Mouse (Mus musculus): Measurements from ENCODE around the gene Plcl2. TPM values are rescaled to one million over a fixed set of nuclear protein-coding genes. Genes with fewer than 3 reads are reported as not detected.

Gene Plcl2
- polyA plus RNA-seq, 1 experiment, result 11.5 TPM

- 26% methylated on average over 2 of the region's 2 CpGs for WGBS
- no peak for TF ChIP-seq POLR2A (IDR thresholded peaks at IDR 0.05; ENCODE audit: low read depth, low read length)
- TF ChIP-seq CTCF (IDR thresholded peaks at IDR 0.05; ENCODE audit: extremely low read depth, insufficient read depth, insufficient read length, insufficient replicate concordance), result no peak
- no peaks in the 10 kb centered on the region for H3K27me3 ChIP-seq (ENCODE audit: control insufficient read depth, insufficient read depth, low read length)
- DNase-seq (ENCODE audit: low read depth in 1 of 2, low spot score in 2 of 2), result no peak
- peaks cover 13% of the 10 kb centered on the region for H3K36me3 ChIP-seq (ENCODE audit: control insufficient read depth, insufficient read depth, low read length)
- no peak overlapping the region for H3K27ac ChIP-seq (ENCODE audit: insufficient read depth, low read length)
- peaks cover 10% of the 10 kb centered on the region; the same call in 1 of the 2 replicates for H3K4me1 ChIP-seq (ENCODE audit: control insufficient read depth, insufficient read depth, insufficient read length)
- no peak overlapping the region for H3K4me3 ChIP-seq (ENCODE audit: extremely low read depth, insufficient read depth, insufficient read length)
Measured at GRCm38 (mm10) chr17:50737068-50737467, 227.9 kb downstream of the Plcl2 start.

Other genes starting within 250 kb of the Plcl2 start
- not detected in 2 replicates for gene Dazl, start 215.8 kb upstream of the Plcl2 start, polyA plus RNA-seq (2012; rRNA removed)

All from spleen, adult 2 months (tissue).